Mouse (Mus musculus) MEL (cell line): ENCODE measurements around the gene Gmfb.

ENCODE experiments used
- CHD2 ChIP-seq: IDR thresholded peaks from 2 replicates; pipeline ENCODE4 v1.6.1; 2011; ENCODE audit warnings: low read length, improper control_type of control experiment
- CTCF ChIP-seq, 3 experiments: IDR thresholded peaks in 2 of 3; conservative IDR thresholded peaks in 1 of 3; 2 replicates each; pipeline ENCODE4 v1.5.1; 2011 to 2012; ENCODE audit warnings: low read length in 3 of 3, low read depth in 2 of 3, mild to moderate bottlenecking in 2 of 3, improper control_type of control experiment in 1 of 3, inconsistent platforms in 1 of 3, mixed read lengths in 1 of 3, moderate library complexity in 1 of 3; ENCODE audit not compliant: control insufficient read depth in 1 of 3, insufficient read depth in 1 of 3, poor library complexity in 1 of 3, severe bottlenecking in 1 of 3
- ELF1 ChIP-seq: IDR thresholded peaks from 2 replicates; pipeline ENCODE4 v1.6.1; 2014; ENCODE audit warnings: low read depth, mild to moderate bottlenecking, inconsistent platforms, low read length, improper control_type of control experiment, moderate library complexity
- EP300 ChIP-seq, 2 experiments: IDR thresholded peaks; 2 replicates each; pipeline ENCODE4 v1.6.1; 2011; ENCODE audit warnings: improper control_type of control experiment in 2 of 2, low read length in 2 of 2, low read depth in 1 of 2, mild to moderate bottlenecking in 1 of 2
- ETS1 ChIP-seq: IDR thresholded peaks from 2 replicates; pipeline ENCODE4 v1.6.1; 2012; ENCODE audit warnings: low read depth, mild to moderate bottlenecking, inconsistent platforms, low read length, improper control_type of control experiment, moderate library complexity
- GATA1 ChIP-seq: IDR thresholded peaks from 2 replicates; pipeline ENCODE4 v1.6.1; 2011; ENCODE audit warnings: low read depth, low read length, improper control_type of control experiment
- MAX ChIP-seq: IDR thresholded peaks from 2 replicates; pipeline ENCODE4 v1.6.1; 2011; ENCODE audit warnings: low read length, improper control_type of control experiment
- MYC ChIP-seq: IDR thresholded peaks from 2 replicates; pipeline ENCODE4 v1.6.1; 2011; ENCODE audit warnings: low read depth, mild to moderate bottlenecking, low read length, improper control_type of control experiment, moderate library complexity
- POLR2A ChIP-seq, 2 experiments: IDR thresholded peaks; 2 replicates each; pipeline ENCODE4 v1.6.1; 2011 to 2012; ENCODE audit warnings: low read length in 2 of 2, mild to moderate bottlenecking in 2 of 2, control low read depth in 1 of 2, improper control_type of control experiment in 1 of 2, low read depth in 1 of 2, moderate library complexity in 1 of 2; ENCODE audit not compliant: control insufficient read depth in 1 of 2, insufficient read depth in 1 of 2, poor library complexity in 1 of 2
- TAL1 ChIP-seq: IDR thresholded peaks from 2 replicates; pipeline ENCODE4 v1.6.1; 2012; ENCODE audit warnings: mild to moderate bottlenecking, inconsistent platforms, low read length, moderate library complexity, mixed read lengths

DNA sequence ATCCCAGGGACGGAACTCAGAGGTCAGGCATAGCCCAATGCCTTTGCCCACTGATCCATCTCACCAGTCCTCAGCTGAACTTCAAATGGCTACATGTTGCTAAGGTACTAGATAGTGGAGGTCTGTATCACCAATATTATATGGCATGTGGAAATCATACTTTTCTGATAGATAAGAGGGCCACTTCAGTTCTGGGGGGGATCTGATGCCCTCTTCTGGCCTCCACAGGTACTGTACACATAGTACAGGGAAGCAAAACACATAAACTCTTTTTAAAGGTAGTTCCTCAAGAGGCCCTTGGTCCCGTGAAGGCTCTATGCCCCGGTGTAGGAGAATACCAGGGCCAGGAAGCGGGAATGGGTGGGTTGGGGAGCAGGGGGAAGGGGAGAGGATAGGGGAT lies 31.7 kb downstream of the Gmfb start:
- TF ChIP-seq EP300 (IDR thresholded peaks at IDR 0.05; ENCODE audit: low read depth in 1 of 2, low read length in 2 of 2) (no peak), POLR2A (IDR thresholded peaks at IDR 0.05; ENCODE audit: control insufficient read depth in 1 of 2, insufficient read depth in 1 of 2, low read depth in 1 of 2, low read length in 2 of 2, poor library complexity in 1 of 2) (no peak), CHD2 (no peak), CTCF (IDR thresholded peaks at IDR 0.05 in 2 of 3, conservative IDR thresholded peaks at IDR 0.05 in 1 of 3; ENCODE audit: control insufficient read depth in 1 of 3, insufficient read depth in 1 of 3, low read depth in 2 of 3, low read length in 3 of 3, poor library complexity in 1 of 3, severe bottlenecking in 1 of 3) (peak; percentile 52 to 66 (median 65)), MAX (no peak), ETS1 (no peak), ELF1 (no peak), TAL1 (no peak), GATA1 (peak; percentile 66; the same call in 1 of the 2 replicates), MYC (no peak)
